Mouse (Mus musculus) midbrain, embryonic 10.5 days (tissue): ENCODE measurements at regions not wholly inside any gene's neighbourhood (a gene's known extent, or its start where the extent isn't known, plus 50 kb on each side); places are given as distances from the start of the nearest gene placed in this dataset.

Experiments used
- DNase-seq: peaks from one replicate; pipeline ENCODE4 v3.0.0-alpha.2; 2017; ENCODE audit warnings: low spot score
- H3K27ac ChIP-seq: fragments of 300-500 bp; sonication (generic); replicated peaks from 2 replicates; pipeline ENCODE4 v1.5.1; 2016; ENCODE audit warnings: mild to moderate bottlenecking
- H3K27me3 ChIP-seq: fragments of 300-500 bp; sonication (generic); 2 replicates; pipeline ENCODE4 v1.6.1; 2016; ENCODE audit warnings: low read depth, mild to moderate bottlenecking; ENCODE audit not compliant: poor library complexity, severe bottlenecking
- H3K36me3 ChIP-seq: fragments of 300-500 bp; sonication (generic); 2 replicates; pipeline ENCODE4 v1.6.1; 2016; ENCODE audit warnings: mild to moderate bottlenecking, moderate library complexity
- H3K4me1 ChIP-seq: fragments of 300-500 bp; sonication (generic); 2 replicates; pipeline ENCODE4 v1.6.1; 2016
- H3K4me3 ChIP-seq: fragments of 300-500 bp; sonication (generic); 2 replicates; pipeline ENCODE4 v1.5.1; 2016; ENCODE audit warnings: mild to moderate bottlenecking, moderate library complexity
- H3K9me3 ChIP-seq: fragments of 300-500 bp; sonication (generic); replicated peaks from 2 replicates; pipeline ENCODE4 v1.6.1; 2016; ENCODE audit warnings: mild to moderate bottlenecking
- WGBS: fragments of 180-500 bp; shearing (Covaris S2); methylation state at CpG from one replicate; pipeline ENCODE4 v1.1.7; 2016; 5-methylcytosine and 5-hydroxymethylcytosine counted together

GRCm38 (mm10) chr4:135066766-135067479 lies 53.5 kb upstream of the Runx3 start:
- Histone ChIP-seq H3K4me1 (peaks cover 6% of the 10 kb centered on the region), H3K9me3 (no peaks in the 10 kb centered on the region), H3K27me3 (0 out of 2 replicates have a peak, but pooled peaks cover 3% of the 10 kb centered on the region), H3K36me3 (no peaks in the 10 kb centered on the region), H3K4me3 (peak overlapping the region; percentile 31), H3K27ac (no peak overlapping the region)
- peak; percentile 86 for DNase-seq
- WGBS = 9% methylated on average over 19 of the region's 19 CpGs

- H3K36me3 ChIP-seq = no peaks in the 10 kb centered on the region
- no peaks in the 10 kb centered on the region for H3K9me3 ChIP-seq
- no peak overlapping the region for H3K4me3 ChIP-seq
- H3K27ac ChIP-seq = no peak overlapping the region
- WGBS = 89% methylated on average over 7 of the region's 7 CpGs
- no peak for DNase-seq
- H3K27me3 ChIP-seq = 0 out of 2 replicates have a peak, but pooled peaks cover 3% of the 10 kb centered on the region
- H3K4me1 ChIP-seq = peaks cover 4% of the 10 kb centered on the region
Measured at GRCm38 (mm10) chr4:135067805-135068204, 52.6 kb upstream of the Runx3 start.

GRCm38 (mm10) chr4:135069818-135070217 lies 50.6 kb upstream of the Runx3 start:
- H3K9me3 ChIP-seq = no peaks in the 10 kb centered on the region
- H3K4me1 ChIP-seq = peaks cover 4% of the 10 kb centered on the region
- no peak overlapping the region for H3K27ac ChIP-seq
- 76% methylated on average over 18 of the region's 18 CpGs for WGBS
- 0 out of 2 replicates have a peak, but pooled peaks cover 3% of the 10 kb centered on the region for H3K27me3 ChIP-seq
- no peaks in the 10 kb centered on the region for H3K36me3 ChIP-seq
- no peak overlapping the region for H3K4me3 ChIP-seq
- DNase-seq = no peak
